Mouse (Mus musculus): ENCODE data around the gene Arhgef28.

GRCm38 (mm10) chr13:97857860-97858259 lies 348.4 kb downstream of the Arhgef28 start:
- TF ChIP-seq CTCF (IDR thresholded peaks at IDR 0.05; ENCODE audit: borderline replicate concordance, insufficient read depth, low read depth, low read length) (no peak), POLR2A (IDR thresholded peaks at IDR 0.05; ENCODE audit: borderline replicate concordance, insufficient read depth, low read length) (no peak)
